Mouse (Mus musculus) c-Kit-negative CD71-positive TER-119-positive erythroid progenitor cells, embryonic 14.5 days (primary cell): ENCODE data around the gene Gpr179.

ENCODE experiments used
- DNase-seq: peaks from one replicate; pipeline ENCODE4 v3.0.0-alpha.2; 2013; ENCODE audit warnings: low read depth, low spot score

Gpr179 gene

DNA sequence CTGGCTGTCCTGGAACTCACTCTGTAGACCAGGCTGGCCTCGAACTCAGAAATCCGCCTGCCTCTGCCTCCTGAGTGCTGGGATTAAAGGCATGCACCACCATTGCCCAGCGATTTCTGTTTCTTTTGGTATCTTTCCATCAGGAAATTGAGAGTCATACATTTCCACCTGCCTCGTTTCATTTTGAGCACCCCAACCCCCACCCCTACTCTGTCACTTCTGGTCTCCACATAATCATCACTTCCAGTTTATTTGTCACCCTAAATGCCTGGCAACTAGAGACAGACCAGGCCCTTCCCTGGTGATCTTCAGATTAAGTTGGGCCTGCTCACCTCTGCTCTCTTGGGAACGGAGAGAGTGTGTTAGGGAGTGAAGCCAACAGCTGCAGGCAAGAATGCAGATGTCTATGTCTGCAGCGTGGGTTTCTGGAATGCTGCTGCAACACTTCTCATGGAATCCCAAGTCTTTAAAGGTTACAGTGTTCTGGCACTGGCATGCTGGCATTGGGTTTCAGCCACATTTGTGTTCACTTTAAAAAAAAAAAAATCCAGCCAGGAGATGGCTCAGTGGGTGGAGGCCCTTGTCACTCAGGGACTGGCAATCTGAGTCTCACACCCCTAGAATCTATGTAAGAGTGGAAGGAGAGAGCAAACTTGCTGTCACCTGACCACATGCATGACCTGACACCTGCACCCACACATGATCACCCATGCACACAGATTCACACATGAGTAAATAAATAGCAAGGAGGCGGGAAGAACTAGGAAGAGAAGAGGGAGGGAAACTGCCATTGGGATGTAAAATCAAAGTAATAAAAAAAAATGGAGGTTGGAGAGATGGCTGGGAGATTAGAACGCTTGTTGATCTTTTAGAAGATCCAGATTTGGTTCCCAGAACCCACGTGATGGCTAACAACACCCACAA, 65.8 kb downstream of the Gpr179 start:
- no peak for DNase-seq

DNA sequence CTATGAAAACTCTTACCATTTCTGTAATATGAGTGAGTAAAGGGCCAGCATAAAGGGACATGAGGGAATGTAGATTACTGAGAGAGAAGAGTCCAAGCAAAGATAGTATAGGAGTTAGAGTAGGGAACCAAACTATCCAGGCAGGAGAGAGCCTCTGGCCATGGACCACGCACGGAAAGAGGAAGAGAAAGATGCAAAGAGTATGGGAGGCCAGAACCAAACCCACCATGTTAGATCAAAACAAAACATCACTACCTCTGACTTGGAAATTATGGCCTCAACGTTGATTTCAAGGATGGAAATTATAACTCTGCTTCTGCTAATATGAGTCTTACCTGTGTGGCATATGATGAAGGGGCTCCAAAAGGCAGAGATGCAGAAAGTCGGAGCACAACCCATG, 67.0 kb downstream of the Gpr179 start:
- no peak for DNase-seq

DNA sequence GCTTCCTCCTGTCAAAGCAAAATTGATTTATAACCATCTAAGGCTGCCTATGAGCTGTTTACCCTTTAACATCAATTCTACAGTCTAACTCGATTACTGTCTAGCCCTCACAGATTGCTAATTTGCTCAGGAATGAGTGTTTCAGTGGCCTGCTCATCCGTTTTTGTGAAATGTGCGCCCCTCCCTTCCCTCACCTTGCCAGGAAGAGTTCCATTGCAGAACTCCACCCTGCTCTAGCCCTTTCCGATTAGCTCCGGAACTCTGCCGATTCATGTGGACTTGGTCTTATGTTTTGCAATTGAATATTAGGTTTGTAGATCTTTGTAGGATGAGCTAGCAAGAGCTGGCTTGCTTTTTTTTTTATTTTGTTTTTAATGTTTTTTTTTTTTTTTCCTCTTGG, 69.7 kb downstream of the Gpr179 start:
- no peak for DNase-seq
